Mouse (Mus musculus): ENCODE measurements at regions not wholly inside any gene's neighbourhood (a gene's known extent, or its start where the extent isn't known, plus 50 kb on each side); places are given as distances from the start of the nearest gene placed in this dataset.

DNA sequence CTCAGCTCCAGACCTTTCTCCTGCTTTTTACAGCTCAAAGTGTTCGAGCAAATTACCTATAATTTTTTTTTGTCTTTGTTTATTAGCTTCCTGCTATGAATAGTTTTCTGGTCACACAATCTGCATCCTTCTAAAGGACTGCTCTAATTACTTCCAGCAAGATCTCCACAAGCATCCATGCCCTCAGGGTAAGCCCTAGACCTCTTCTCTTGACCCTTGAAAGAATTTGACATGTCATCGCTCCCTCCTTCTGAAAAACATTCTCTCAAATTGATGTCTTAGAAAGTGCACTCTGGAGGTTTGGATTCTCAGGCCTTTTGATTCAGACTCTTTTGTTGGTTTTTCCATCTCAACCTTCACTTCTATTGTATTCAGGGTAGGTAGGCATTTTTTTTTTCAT lies 148.7 kb downstream of the Gja1 start:
- no peak for DNase-seq (ENCODE audit: low spot score)
- 65% methylated on average over 2 of the region's 2 CpGs for WGBS

DNA sequence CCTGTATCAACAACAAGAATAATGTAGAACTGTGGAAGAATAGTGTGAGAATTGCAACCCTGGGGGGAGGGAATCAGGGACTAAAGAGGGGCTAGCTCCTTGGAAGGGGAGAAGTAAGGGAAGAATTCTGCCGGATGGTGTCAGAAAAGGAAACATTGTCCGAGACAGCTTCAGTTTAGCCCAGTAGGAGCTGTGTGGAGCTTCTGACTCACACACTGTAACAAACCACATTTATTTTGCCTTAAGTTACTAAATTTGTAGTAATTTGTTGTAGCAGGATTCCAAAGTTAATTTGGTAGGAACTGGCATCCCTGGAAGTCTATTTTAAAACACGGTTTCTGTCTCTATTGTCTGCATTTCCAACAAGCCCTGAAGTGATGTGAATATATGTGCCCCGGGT lies 160.0 kb downstream of the Gja1 start:
- H3K4me1 ChIP-seq: no peaks in the 10 kb centered on the region
- no peak for DNase-seq (ENCODE audit: low spot score)
- no peak overlapping the region for H3K27ac ChIP-seq (replicated peaks)
- H3K27me3 ChIP-seq (ENCODE audit: low read depth, poor library complexity, severe bottlenecking): no peaks in the 10 kb centered on the region
- WGBS: 76% methylated on average over 4 of the region's 4 CpGs
- no peaks in the 10 kb centered on the region for H3K36me3 ChIP-seq
- H3K9me3 ChIP-seq (replicated peaks): no peaks in the 10 kb centered on the region
- H3K4me3 ChIP-seq: no peak overlapping the region

More for the DNA sequence above, 148.7 kb downstream of the Gja1 start:
- Histone ChIP-seq H3K27me3 (ENCODE audit: low read depth, poor library complexity, severe bottlenecking) (no peaks in the 10 kb centered on the region), H3K4me1 (no peaks in the 10 kb centered on the region), H3K9me3 (replicated peaks) (no peaks in the 10 kb centered on the region), H3K4me3 (no peak overlapping the region), H3K27ac (replicated peaks) (no peak overlapping the region), H3K36me3 (no peaks in the 10 kb centered on the region)

DNA sequence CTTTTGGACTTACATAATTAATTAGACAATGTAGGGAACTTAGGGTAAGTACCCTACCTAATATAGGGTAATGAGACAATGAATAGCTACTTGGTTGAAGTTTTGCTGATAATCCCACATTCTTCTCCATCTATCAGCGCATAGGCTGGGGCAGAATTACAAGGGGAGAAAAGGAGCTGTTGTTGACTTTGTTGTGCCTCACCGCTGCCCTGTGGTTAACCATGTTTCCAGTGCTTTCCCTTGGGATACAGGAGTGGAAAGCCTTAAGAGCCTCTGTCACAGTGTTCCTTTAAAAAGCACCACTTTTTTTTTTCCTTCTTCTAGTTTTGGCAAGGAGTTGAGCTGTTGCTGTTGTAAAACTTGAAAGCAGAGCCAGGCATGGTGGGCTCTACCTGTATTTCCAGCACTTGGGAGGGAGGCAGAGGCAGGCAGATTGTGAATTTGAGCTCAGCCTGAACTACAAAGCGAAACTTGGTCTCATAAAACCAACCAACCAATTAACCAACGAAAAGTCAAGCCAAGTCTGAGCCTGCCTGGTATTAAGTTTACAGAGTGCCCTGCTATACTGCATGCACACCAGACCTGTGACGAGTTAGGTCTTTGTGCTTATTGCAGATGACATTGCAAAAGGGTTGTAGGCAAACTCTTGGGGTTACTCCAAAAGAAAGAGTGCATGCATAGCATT lies 162.8 kb downstream of the Gja1 start:
- Histone ChIP-seq H3K9me3 (replicated peaks) (no peaks in the 10 kb centered on the region), H3K4me1 (no peaks in the 10 kb centered on the region), H3K4me3 (no peak overlapping the region), H3K36me3 (no peaks in the 10 kb centered on the region), H3K27ac (replicated peaks) (no peak overlapping the region), H3K27me3 (ENCODE audit: low read depth, poor library complexity, severe bottlenecking) (no peaks in the 10 kb centered on the region)
- 86% methylated on average over 5 of the region's 5 CpGs for WGBS
- no peak for DNase-seq (ENCODE audit: low spot score)

DNA sequence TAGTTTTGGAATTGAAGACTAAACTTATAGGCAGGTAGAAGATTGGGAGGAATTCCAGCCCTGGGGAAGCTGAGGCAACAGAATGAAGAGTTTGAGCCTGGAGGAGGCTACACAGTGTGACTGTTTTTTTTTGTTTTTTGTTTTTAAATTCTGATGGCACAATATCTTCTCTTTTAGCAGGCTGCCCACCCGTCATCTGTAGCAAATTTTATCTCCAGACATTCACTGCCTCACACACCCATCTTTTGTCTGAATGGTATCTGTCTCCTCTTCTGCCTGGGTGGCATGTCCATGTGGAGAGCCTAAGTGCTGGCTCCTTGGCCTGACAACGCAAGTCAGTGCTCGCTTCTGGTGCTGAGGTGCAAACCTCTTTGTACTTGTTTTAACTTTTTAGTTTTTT lies 165.0 kb downstream of the Gja1 start:
- Histone ChIP-seq H3K4me3 (no peak overlapping the region), H3K27ac (replicated peaks) (no peak overlapping the region), H3K4me1 (no peaks in the 10 kb centered on the region), H3K27me3 (ENCODE audit: low read depth, poor library complexity, severe bottlenecking) (no peaks in the 10 kb centered on the region), H3K36me3 (no peaks in the 10 kb centered on the region), H3K9me3 (replicated peaks) (no peaks in the 10 kb centered on the region)
- no peak for DNase-seq (ENCODE audit: low spot score)
- 84% methylated on average over 3 of the region's 3 CpGs for WGBS

DNA sequence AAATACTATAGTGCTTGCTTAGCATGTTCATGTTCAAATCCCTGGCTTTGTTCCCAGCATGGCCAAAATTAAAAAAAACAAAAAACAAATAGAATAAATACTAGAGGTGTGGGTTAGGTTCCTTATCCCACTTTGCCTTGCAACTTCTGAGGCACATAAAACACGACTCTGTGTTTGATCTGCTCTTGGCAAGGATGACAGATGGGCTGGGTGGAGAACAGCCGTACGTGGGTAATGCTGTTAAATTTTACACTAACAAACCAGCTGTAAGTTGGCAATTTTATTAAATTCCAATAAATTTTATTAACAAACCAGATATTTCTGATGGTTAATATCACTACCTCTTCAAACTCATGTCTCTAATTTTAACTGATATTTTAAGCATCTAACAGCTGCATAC lies 168.9 kb downstream of the Gja1 start:
- DNase-seq (ENCODE audit: low spot score): no peak
- no peaks in the 10 kb centered on the region for H3K36me3 ChIP-seq
- no peak overlapping the region for H3K4me3 ChIP-seq
- no peaks in the 10 kb centered on the region for H3K27me3 ChIP-seq (ENCODE audit: low read depth, poor library complexity, severe bottlenecking)
- H3K9me3 ChIP-seq (replicated peaks): no peaks in the 10 kb centered on the region
- no peaks in the 10 kb centered on the region for H3K4me1 ChIP-seq
- no peak overlapping the region for H3K27ac ChIP-seq (replicated peaks)
- WGBS: 87% methylated on average over 3 of the region's 3 CpGs

DNA sequence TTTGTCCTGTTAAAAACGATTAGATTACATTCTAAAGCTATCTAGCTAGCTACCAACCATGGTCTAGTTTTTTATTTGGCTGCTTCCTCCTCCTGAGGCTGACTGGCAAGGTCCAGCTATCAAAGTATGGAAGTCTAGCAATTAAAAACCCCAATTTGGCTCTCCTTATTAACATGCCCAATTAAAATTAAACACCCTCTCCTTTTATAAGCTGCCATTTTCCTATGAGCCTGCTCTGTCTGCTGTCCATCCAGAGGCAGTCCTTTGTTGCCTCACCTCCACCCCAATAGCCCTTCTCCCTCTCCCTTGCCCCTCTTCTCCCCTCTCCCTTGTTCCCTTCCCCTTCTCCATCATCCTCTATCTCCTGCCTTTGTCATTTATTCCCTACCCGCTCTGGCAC lies 169.7 kb downstream of the Gja1 start:
- Histone ChIP-seq H3K36me3 (no peaks in the 10 kb centered on the region), H3K27me3 (ENCODE audit: low read depth, poor library complexity, severe bottlenecking) (no peaks in the 10 kb centered on the region), H3K4me1 (no peaks in the 10 kb centered on the region), H3K9me3 (replicated peaks) (no peaks in the 10 kb centered on the region), H3K27ac (replicated peaks) (no peak overlapping the region), H3K4me3 (no peak overlapping the region)
- WGBS: 69% methylated on average over 2 of the region's 2 CpGs
- DNase-seq (ENCODE audit: low spot score): no peak

DNA sequence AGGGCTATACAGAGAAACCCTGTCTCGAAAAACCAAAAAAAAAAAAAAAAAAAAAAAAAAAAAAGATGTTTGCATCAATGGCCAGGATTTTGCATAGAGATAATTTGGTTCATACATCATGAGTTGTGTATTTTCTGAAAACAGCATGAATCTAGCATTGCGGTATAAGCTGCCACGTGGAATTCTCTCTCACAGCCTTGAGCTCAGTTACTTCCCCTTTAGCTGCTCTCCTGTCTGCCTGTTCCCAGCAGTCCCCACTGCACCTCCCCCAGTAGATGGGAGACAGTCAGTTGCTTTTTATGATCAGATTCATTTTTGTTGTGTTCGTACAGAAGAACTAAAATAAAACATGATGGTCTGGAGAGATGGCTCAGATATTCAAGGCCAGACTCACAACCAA lies 170.7 kb downstream of the Gja1 start:
- H3K36me3 ChIP-seq: no peaks in the 10 kb centered on the region
- no peaks in the 10 kb centered on the region for H3K27me3 ChIP-seq (ENCODE audit: low read depth, poor library complexity, severe bottlenecking)
- DNase-seq (ENCODE audit: low spot score): no peak
- no peaks in the 10 kb centered on the region for H3K4me1 ChIP-seq
- no peak overlapping the region for H3K4me3 ChIP-seq
- WGBS: 85% methylated on average over 3 of the region's 4 CpGs
- H3K9me3 ChIP-seq (replicated peaks): no peaks in the 10 kb centered on the region
- no peak overlapping the region for H3K27ac ChIP-seq (replicated peaks)

DNA sequence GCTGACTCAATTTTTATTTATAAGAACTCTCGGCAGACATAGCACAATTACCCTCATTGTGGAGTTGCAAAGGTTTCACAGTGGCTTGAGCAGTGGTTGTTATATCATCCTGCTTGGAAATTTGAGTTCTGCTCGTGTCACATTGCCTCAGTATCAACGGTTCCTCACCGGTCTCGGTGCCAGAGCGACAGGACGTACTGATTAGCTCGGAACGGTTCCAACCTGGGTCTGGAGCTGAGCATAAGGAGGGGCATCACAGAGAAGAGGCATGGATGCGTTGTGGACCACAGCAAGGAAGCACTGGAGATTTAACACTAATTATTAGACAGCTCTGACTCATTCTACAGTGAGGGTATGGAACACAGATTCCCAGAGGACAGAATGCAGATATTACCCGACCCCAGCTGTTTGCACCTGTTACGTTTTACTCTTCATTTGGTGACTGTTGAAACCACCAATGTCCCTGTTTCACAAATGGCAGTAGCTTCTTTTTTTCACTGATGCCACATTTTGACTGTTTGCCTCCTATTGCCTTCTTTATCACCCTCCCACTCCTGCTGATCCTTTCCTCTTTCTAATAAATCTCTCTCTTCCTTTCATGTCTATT lies 189.8 kb downstream of the Gja1 start:
- Histone ChIP-seq H3K9me3 (replicated peaks) (no peaks in the 10 kb centered on the region), H3K27me3 (ENCODE audit: low read depth, poor library complexity, severe bottlenecking) (no peaks in the 10 kb centered on the region), H3K4me1 (no peaks in the 10 kb centered on the region), H3K4me3 (no peak overlapping the region), H3K36me3 (no peaks in the 10 kb centered on the region), H3K27ac (replicated peaks) (no peak overlapping the region)
- DNase-seq (ENCODE audit: low spot score): no peak
- 91% methylated on average over 12 of the region's 12 CpGs for WGBS

DNA sequence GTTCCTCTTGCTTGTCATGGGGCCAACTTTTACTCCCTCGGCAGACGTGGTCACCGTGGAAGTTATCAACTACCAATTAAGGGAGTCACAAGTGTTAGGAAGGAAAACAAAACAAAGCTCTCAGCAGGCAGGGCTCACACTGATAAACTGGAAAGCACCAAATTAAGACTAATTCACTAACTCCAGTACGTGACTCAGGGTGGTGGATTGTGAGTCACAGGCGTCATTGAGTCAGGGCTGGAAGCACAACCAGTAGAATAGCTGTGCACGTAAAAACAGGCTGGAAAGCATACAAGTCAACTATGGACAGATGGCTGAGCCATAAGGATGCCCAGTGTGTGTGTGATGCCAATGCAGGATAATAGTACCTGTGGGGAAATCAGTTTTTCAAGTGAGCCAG lies 204.9 kb downstream of the Gja1 start:
- no peak overlapping the region for H3K27ac ChIP-seq (replicated peaks)
- H3K27me3 ChIP-seq (ENCODE audit: low read depth, poor library complexity, severe bottlenecking): no peaks in the 10 kb centered on the region
- no peaks in the 10 kb centered on the region for H3K9me3 ChIP-seq (replicated peaks)
- no peaks in the 10 kb centered on the region for H3K4me1 ChIP-seq
- DNase-seq (ENCODE audit: low spot score): no peak
- H3K4me3 ChIP-seq: no peak overlapping the region
- 72% methylated on average over 6 of the region's 6 CpGs for WGBS
- no peaks in the 10 kb centered on the region for H3K36me3 ChIP-seq

DNA sequence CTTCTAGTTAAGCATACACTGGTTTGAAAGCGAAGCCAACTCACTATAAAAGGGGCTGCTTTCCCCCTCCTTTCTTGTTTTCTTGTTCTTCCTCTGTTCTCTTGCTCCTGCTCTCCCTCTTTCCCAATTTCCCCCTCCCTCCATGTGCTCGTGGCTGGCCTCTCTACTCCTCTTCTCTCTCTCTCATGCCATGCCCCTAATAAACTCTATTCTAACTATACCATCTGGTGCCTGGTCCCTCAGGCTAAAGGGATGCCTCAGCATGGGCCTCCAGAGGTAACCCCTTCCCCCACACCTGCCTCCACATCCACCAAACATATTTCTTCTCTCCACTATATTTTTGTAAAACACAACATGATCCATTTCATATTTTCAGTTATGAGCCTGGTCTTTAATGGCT lies 210.1 kb downstream of the Gja1 start:
- no peaks in the 10 kb centered on the region for H3K27me3 ChIP-seq (ENCODE audit: low read depth, poor library complexity, severe bottlenecking)
- WGBS: 68% methylated on average over 2 of the region's 2 CpGs

DNA sequence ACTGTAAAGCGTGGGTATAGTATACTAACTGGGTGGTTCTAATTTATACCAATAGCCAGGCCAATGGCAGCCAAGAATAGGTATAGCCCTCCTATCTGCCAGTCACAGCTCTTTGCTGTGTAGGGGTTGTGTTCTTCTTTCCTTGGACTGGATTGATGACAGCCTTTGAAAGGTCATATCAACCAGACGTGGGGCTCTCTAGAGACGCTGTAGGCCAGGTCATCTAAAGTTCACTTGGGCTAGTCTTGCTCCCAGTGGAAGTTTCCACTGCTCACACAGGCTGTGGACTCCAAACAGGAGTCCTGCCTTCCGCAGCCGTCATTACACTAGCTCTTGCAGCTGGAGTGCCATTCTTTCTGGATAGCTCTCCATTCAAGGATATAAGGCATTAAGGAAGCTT lies 220.3 kb downstream of the Gja1 start:
- no peak for DNase-seq (ENCODE audit: low spot score)
- Histone ChIP-seq H3K27ac (replicated peaks) (no peak overlapping the region), H3K36me3 (no peaks in the 10 kb centered on the region), H3K4me3 (no peak overlapping the region), H3K4me1 (no peaks in the 10 kb centered on the region), H3K27me3 (ENCODE audit: low read depth, poor library complexity, severe bottlenecking) (no peaks in the 10 kb centered on the region), H3K9me3 (replicated peaks) (no peaks in the 10 kb centered on the region)
- WGBS: 82% methylated on average over 5 of the region's 5 CpGs

More for the DNA sequence above, 210.1 kb downstream of the Gja1 start:
- no peak for DNase-seq (ENCODE audit: low spot score)
- Histone ChIP-seq H3K4me3 (no peak overlapping the region), H3K36me3 (no peaks in the 10 kb centered on the region), H3K9me3 (replicated peaks) (no peaks in the 10 kb centered on the region), H3K27ac (replicated peaks) (no peak overlapping the region), H3K4me1 (no peaks in the 10 kb centered on the region)

DNA sequence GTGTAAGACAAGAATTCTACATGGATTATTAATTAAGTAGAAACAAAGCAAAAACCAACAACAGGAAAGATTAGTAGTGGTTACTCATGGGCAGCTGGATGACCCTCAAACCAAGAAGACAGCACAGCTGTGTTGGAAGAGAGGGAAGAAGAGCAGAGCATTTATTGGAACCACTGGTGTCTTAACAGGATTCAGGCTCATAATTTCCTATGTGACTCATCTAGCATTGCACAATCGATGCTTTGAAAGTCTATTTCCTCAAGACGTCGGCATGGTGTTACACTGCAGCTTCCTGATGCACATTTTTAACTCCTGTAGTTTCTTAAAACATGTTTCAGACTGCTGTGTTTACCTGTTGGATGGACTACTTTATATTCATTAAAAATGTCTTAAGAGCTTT lies 221.1 kb downstream of the Gja1 start:
- Histone ChIP-seq H3K27me3 (ENCODE audit: low read depth, poor library complexity, severe bottlenecking) (no peaks in the 10 kb centered on the region), H3K27ac (replicated peaks) (no peak overlapping the region), H3K4me3 (no peak overlapping the region), H3K4me1 (no peaks in the 10 kb centered on the region), H3K36me3 (no peaks in the 10 kb centered on the region), H3K9me3 (replicated peaks) (no peaks in the 10 kb centered on the region)
- WGBS: 96% methylated on average over 3 of the region's 3 CpGs
- DNase-seq (ENCODE audit: low spot score): no peak

DNA sequence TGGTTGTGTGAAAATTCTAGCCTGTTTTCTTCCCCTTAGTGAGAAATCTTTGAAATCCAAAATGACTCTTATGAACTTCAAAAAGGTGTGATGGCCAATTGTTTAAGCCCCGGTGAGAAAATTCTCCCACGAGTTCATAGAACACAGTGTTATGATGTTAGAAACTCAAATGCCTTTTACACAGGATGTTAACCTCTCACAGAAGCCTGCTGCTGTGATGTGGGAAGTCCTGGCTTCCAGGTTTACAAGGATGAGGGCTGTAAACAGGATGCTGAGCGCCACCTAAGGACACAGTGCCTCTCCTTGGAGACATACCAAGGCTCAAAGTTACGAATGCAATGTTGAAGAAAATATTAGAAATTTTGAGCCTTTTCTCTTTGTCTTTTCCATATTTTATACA lies 222.8 kb downstream of the Gja1 start:
- H3K9me3 ChIP-seq (replicated peaks): no peaks in the 10 kb centered on the region
- H3K36me3 ChIP-seq: no peaks in the 10 kb centered on the region
- no peak for DNase-seq (ENCODE audit: low spot score)
- H3K4me1 ChIP-seq: no peaks in the 10 kb centered on the region
- H3K27ac ChIP-seq (replicated peaks): no peak overlapping the region
- no peaks in the 10 kb centered on the region for H3K27me3 ChIP-seq (ENCODE audit: low read depth, poor library complexity, severe bottlenecking)
- 85% methylated on average over 4 of the region's 4 CpGs for WGBS
- no peak overlapping the region for H3K4me3 ChIP-seq
